Mouse (Mus musculus) CH12.LX (cell line): ENCODE results near the gene Pigyl.

ENCODE experiments used
- POLR2A ChIP-seq: IDR thresholded peaks from 2 replicates; pipeline ENCODE4 v1.6.1; 2011; ENCODE audit warnings: low read depth, mild to moderate bottlenecking, improper control_type of control experiment, low read length
- POLR2AphosphoS2 ChIP-seq: IDR thresholded peaks from 2 replicates; pipeline ENCODE4 v1.6.1; 2011; ENCODE audit warnings: low read depth, low read length, improper control_type of control experiment
- TCF12 ChIP-seq: IDR thresholded peaks from 2 replicates; pipeline ENCODE4 v1.6.1; 2014; ENCODE audit warnings: low read depth, mild to moderate bottlenecking, inconsistent platforms, low read length, improper control_type of control experiment
- ZKSCAN1 ChIP-seq: IDR thresholded peaks from 2 replicates; pipeline ENCODE4 v1.6.1; 2012; ENCODE audit warnings: low read depth, inconsistent platforms, low read length, improper control_type of control experiment, borderline replicate concordance

GRCm38 (mm10) chr9:22188025-22188611 lies 31.5 kb downstream of the Pigyl start, which contains the start of gene Zfp872:
- TF ChIP-seq TCF12 (no peak), POLR2AphosphoS2 (no peak), ZKSCAN1 (no peak), POLR2A (no peak)
